In genomic region chr10:83219729-83220128, GRCm38 (mm10) we compare ENCODE assay signal across 9 mouse cellular contexts.
DNase-seq lines count a peak whose midpoint lies in the region; ATAC-seq and TF ChIP-seq lines count a peak whose summit lies in the region.
"Had no signal": no experiment of that assay in that cellular context is flagged by ENCODE, and none has a peak within 500 bp of the region (broad histone marks: within the 10 kb centered on the region; RNA-seq: fewer than 3 reads in every experiment).

No protein-coding gene starts in this region.

- DNase-seq in urinary bladder, adult 18-20 months (ENCODE audit: low spot score in 2 of 2): peak; percentile 13 to 28
- DNase-seq in urinary bladder, adult 2 months (ENCODE audit: low spot score): no peak
- peak; percentile 59 for DNase-seq in cerebellum, adult 9-11 months
- peak; percentile 36 for DNase-seq in gastrocnemius, postnatal 14 days
- peak; percentile 62 for DNase-seq in kidney, adult 9 months
- DNase-seq in liver, postnatal 0 days: peak; percentile 55
- DNase-seq in thymus, adult 2 months: peak; percentile 71

- no peaks in the 10 kb centered on the region for H3K36me3 ChIP-seq in liver, postnatal 0 days (replicated peaks; ENCODE audit: insufficient read depth, low read length)
- H3K36me3 ChIP-seq in neural tube, embryonic 15.5 days: no peaks in the 10 kb centered on the region
- H3K36me3 ChIP-seq in thymus, adult 2 months (ENCODE audit: control insufficient read depth, insufficient read depth, low read length): no peaks in the 10 kb centered on the region
- H3K36me3 ChIP-seq: embryonic facial prominence, embryonic 15.5 days had no signal

- ATAC-seq in liver, postnatal 0 days: no peak
- peak; percentile 61; the same call in 1 of the 2 replicates for ATAC-seq in neural tube, embryonic 15.5 days (ENCODE audit: low FRiP score)

- no peak overlapping the region for H3K4me2 ChIP-seq in liver, postnatal 0 days (ENCODE audit: low read depth, low read length)
- H3K4me2 ChIP-seq in neural tube, embryonic 15.5 days: no peak overlapping the region
- H3K4me2 ChIP-seq: embryonic facial prominence, embryonic 15.5 days had no signal

- intact Hi-C loops in gastrocnemius, postnatal 14 days (cut with DNase I; ENCODE audit: low total_unique reads): no loop called here

- no peaks in the 10 kb centered on the region for H3K4me1 ChIP-seq in liver, postnatal 0 days (ENCODE audit: insufficient read depth)
- H3K4me1 ChIP-seq in neural tube, embryonic 15.5 days: no peaks in the 10 kb centered on the region
- H3K4me1 ChIP-seq in thymus, adult 2 months (replicated peaks; ENCODE audit: control insufficient read depth, insufficient read depth, low read length): peaks cover 3% of the 10 kb centered on the region

- no peak overlapping the region for H3K9ac ChIP-seq in liver, postnatal 0 days (replicated peaks)
- H3K9ac ChIP-seq in neural tube, embryonic 15.5 days (replicated peaks): no peak overlapping the region
- H3K9ac ChIP-seq: embryonic facial prominence, embryonic 15.5 days had no signal

- TF ChIP-seq EP300 in liver, postnatal 0 days (IDR thresholded peaks at IDR 0.05; ENCODE audit: low read depth): no peak

- H3K27ac ChIP-seq in liver, postnatal 0 days (ENCODE audit: low read depth): no peak overlapping the region
- no peak overlapping the region for H3K27ac ChIP-seq in neural tube, embryonic 15.5 days (replicated peaks)
- no peak overlapping the region for H3K27ac ChIP-seq in thymus, adult 2 months (ENCODE audit: control insufficient read depth, insufficient read depth, low read length)
- H3K27ac ChIP-seq: embryonic facial prominence, embryonic 15.5 days had no signal

- peak; percentile 81 for TF ChIP-seq CTCF in liver, postnatal 0 days (IDR thresholded peaks at IDR 0.05; ENCODE audit: low read depth)
- peak; percentile 72; the same call in 1 of the 2 replicates for TF ChIP-seq CTCF in thymus, adult 2 months (IDR thresholded peaks at IDR 0.05; ENCODE audit: borderline replicate concordance, control insufficient read depth, extremely low read depth, insufficient read depth, low read length, poor library complexity)

- WGBS in liver, postnatal 0 days (ENCODE audit: insufficient replicate concordance): 29% methylated on average over 12 of the region's 12 CpGs
- 26% methylated on average over 12 of the region's 12 CpGs for WGBS in neural tube, embryonic 15.5 days
- WGBS in thymus, adult 2 months: 34% methylated on average over 12 of the region's 12 CpGs

- no peaks in the 10 kb centered on the region for H3K9me3 ChIP-seq in liver, postnatal 0 days (ENCODE audit: low read length)
- no peaks in the 10 kb centered on the region for H3K9me3 ChIP-seq in neural tube, embryonic 15.5 days (replicated peaks)
- H3K9me3 ChIP-seq: embryonic facial prominence, embryonic 15.5 days had no signal

- no peak overlapping the region for H3K4me3 ChIP-seq in liver, postnatal 0 days (ENCODE audit: low read depth, low read length)
- H3K4me3 ChIP-seq in neural tube, embryonic 15.5 days (replicated peaks): no peak overlapping the region
- no peak overlapping the region for H3K4me3 ChIP-seq in thymus, adult 2 months (ENCODE audit: control insufficient read depth, insufficient read depth, low read length)
- H3K4me3 ChIP-seq: embryonic facial prominence, embryonic 15.5 days had no signal

- H3K27me3 ChIP-seq in liver, postnatal 0 days (ENCODE audit: insufficient read depth, low read length): no peaks in the 10 kb centered on the region
- no peaks in the 10 kb centered on the region for H3K27me3 ChIP-seq in neural tube, embryonic 15.5 days (replicated peaks)
- no peaks in the 10 kb centered on the region for H3K27me3 ChIP-seq in thymus, adult 2 months (ENCODE audit: control insufficient read depth, insufficient read depth, low read length)
- H3K27me3 ChIP-seq: embryonic facial prominence, embryonic 15.5 days had no signal

- TF ChIP-seq POLR2A in thymus, adult 2 months (IDR thresholded peaks at IDR 0.05; ENCODE audit: control insufficient read depth, extremely low read depth, insufficient read depth, low read length, poor library complexity): no peak
